Mouse (Mus musculus): ENCODE results near the gene Olfr887. TPM values are rescaled to one million over a fixed set of nuclear protein-coding genes. Genes with fewer than 3 reads are reported as not detected.

The Olfr887 gene
- total RNA-seq (2021), result not detected

- no peak for DNase-seq (ENCODE audit: low spot score in 2 of 2)
- intact Hi-C loops (cut with DNase I), result no loop called here
Measured at GRCm38 (mm10) chr9:38083772-38084171, at the start of gene Olfr887. Gene Olfr887, plus strand, starts transcription at chr9:38084072.

- intact Hi-C loops (cut with DNase I), result no loop called here
- DNase-seq (ENCODE audit: low spot score in 2 of 2), result no peak
Measured at GRCm38 (mm10) chr9:38046255-38046654, 37.6 kb upstream of the Olfr887 start, which contains the start of gene Olfr884. Gene Olfr884, plus strand, starts transcription at chr9:38046555.

DNA sequence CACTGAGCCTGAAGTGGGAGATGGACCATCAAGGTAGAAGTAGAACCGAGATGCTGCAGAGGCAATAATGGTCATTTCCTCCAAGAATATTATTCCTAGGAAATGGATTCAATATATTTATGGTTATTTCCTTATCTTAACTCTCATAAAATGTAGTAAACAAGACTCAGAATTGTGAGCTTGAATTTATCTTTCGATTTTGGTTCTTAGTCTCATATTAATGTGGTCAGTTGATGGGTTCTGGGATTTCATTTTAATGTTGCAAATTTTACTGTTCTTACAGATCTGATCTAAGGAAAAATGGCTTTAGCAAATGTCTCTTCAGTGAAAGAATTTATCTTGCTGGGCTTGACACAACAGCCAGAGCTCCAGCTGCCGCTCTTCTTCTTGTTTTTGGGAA lies 22.9 kb upstream of the Olfr887 start, which contains the start of gene Olfr885:
Gene Olfr885, plus strand, starts transcription at position 301 of the 400 bp plus-strand sequence.
- intact Hi-C loops (cut with DNase I), result no loop called here
- DNase-seq (ENCODE audit: low spot score in 2 of 2), result no peak

- intact Hi-C loops (cut with DNase I), result no loop called here
- DNase-seq (ENCODE audit: low spot score in 2 of 2), result no peak
Measured at GRCm38 (mm10) chr9:38107828-38108227, 24.0 kb downstream of the Olfr887 start, which contains the start of gene Olfr888. Gene Olfr888, plus strand, starts transcription at chr9:38108128.

DNA sequence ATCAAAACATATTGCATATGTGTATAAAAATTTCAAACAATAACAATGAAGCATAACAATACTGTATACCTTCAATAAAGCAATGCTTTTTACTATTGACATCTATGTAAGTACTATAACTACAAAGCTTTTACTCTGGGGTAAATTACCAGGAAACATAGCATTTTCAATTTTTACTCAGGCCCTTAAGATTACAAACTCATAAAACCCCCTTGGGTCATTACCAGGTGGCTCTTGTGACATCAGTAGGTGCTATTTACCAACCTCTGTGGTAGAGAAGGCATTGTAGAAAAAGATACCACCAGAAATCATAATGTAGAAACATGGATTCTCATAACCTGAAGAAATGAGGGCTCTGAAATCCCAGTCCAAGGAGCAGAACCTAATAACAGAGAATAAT lies 31.0 kb downstream of the Olfr887 start, which contains the start of gene Olfr889:
Gene Olfr889, plus strand, starts transcription at position 301 of the 400 bp plus-strand sequence.
- intact Hi-C loops (cut with DNase I), result no loop called here
- no peak for DNase-seq (ENCODE audit: low spot score in 2 of 2)

Other genes with a start within 250 kb of the Olfr887 start
- under 1 TPM in 1 of 2 experiments, not detected in 1; 0.16 TPM for gene Olfr877, start 229.8 kb upstream of the Olfr887 start, total RNA-seq (2021)
- gene Olfr145, start 187.3 kb upstream of the Olfr887 start, total RNA-seq (2021), result not detected
- gene Olfr878, start 166.2 kb upstream of the Olfr887 start, total RNA-seq (2021), result under 1 TPM in 1 of 2 experiments, not detected in 1; 0.16 TPM
- not detected for gene Olfr881, start 92.2 kb upstream of the Olfr887 start, total RNA-seq (2021)
- not detected for gene Olfr883, start 58.3 kb upstream of the Olfr887 start, total RNA-seq (2021)
- not detected for gene Olfr884, start 37.5 kb upstream of the Olfr887 start, total RNA-seq (2021)
- gene Olfr885, start 22.8 kb upstream of the Olfr887 start, total RNA-seq (2021), result not detected
- gene Olfr888, start 24.1 kb downstream of the Olfr887 start, total RNA-seq (2021), result not detected
- gene Olfr889, start 31.1 kb downstream of the Olfr887 start, total RNA-seq (2021), result not detected
- gene Olfr890, start 58.4 kb downstream of the Olfr887 start, total RNA-seq (2021), result not detected
- not detected for gene Olfr891, start 96.7 kb downstream of the Olfr887 start, total RNA-seq (2021)
- not detected for gene Olfr893, start 124.3 kb downstream of the Olfr887 start, total RNA-seq (2021)
- not detected for gene Olfr894, start 134.0 kb downstream of the Olfr887 start, total RNA-seq (2021)
- gene Olfr143, start 168.7 kb downstream of the Olfr887 start, total RNA-seq (2021), result not detected
- gene Olfr895, start 183.8 kb downstream of the Olfr887 start, total RNA-seq (2021), result not detected
- not detected for gene Olfr896-ps1, start 207.0 kb downstream of the Olfr887 start, total RNA-seq (2021)
- gene Olfr25, start 245.0 kb downstream of the Olfr887 start, total RNA-seq (2021), result not detected